Mouse (Mus musculus): Measurements from ENCODE around the gene Sec62. TPM values are rescaled to one million over a fixed set of nuclear protein-coding genes. Genes with fewer than 3 reads are reported as not detected.
A peak's percentile ranks its signal among the peaks of the same experiment; 100 is the strongest.

The Sec62 gene
- polyA plus RNA-seq (2014; fragmentation: Nextera tagmentation; extraction: Ambion mirVana): 60.6 and 75.0 TPM in 2 replicates

GRCm38 (mm10) chr3:30792737-30793402, at the start of gene Sec62:
Gene Sec62, plus strand, starts transcription at chr3:30792875.
- H3K27ac ChIP-seq (ENCODE audit: low read depth, low read length): peak within 1 kb of the TSS; percentile 88
- peak within 1 kb of the TSS; percentile 96 for H3K4me3 ChIP-seq (ENCODE audit: low read depth, low read length)
- H3K4me2 ChIP-seq: peak within 1 kb of the TSS; percentile 81
- ATAC-seq (replicated peaks; ENCODE audit: insufficient number of reproducible peaks, low FRiP score, low TSS enrichment): peak; percentile 96
- no peaks in the 10 kb centered on the region for H3K36me3 ChIP-seq (ENCODE audit: control insufficient read depth, insufficient read depth, low read length)
- H3K9me3 ChIP-seq (replicated peaks; ENCODE audit: control insufficient read depth, low read length): no peaks in the 10 kb centered on the region
- peak within 1 kb of the TSS; percentile 97 for H3K9ac ChIP-seq (ENCODE audit: low read depth, low read length)
- 0 out of 2 replicates have a peak, but pooled peaks cover 2% of the 10 kb centered on the region for H3K4me1 ChIP-seq (ENCODE audit: control insufficient read depth, insufficient read depth, low read length)
- no peaks in the 10 kb centered on the region for H3K27me3 ChIP-seq (ENCODE audit: control insufficient read depth, insufficient read depth, low read length)
- WGBS (ENCODE audit: insufficient replicate concordance): under 1% methylated on average over 61 of the region's 62 CpGs

- no peaks in the 10 kb centered on the region for H3K27me3 ChIP-seq (ENCODE audit: control insufficient read depth, insufficient read depth, low read length)
- no peak overlapping the region for H3K9ac ChIP-seq (ENCODE audit: low read depth, low read length)
- ATAC-seq (replicated peaks; ENCODE audit: insufficient number of reproducible peaks, low FRiP score, low TSS enrichment): no peak
- H3K4me3 ChIP-seq (ENCODE audit: low read depth, low read length): no peak overlapping the region
- H3K27ac ChIP-seq (ENCODE audit: low read depth, low read length): no peak overlapping the region
- H3K4me2 ChIP-seq: no peak overlapping the region
- no peaks in the 10 kb centered on the region for H3K9me3 ChIP-seq (replicated peaks; ENCODE audit: control insufficient read depth, low read length)
- H3K36me3 ChIP-seq (ENCODE audit: control insufficient read depth, insufficient read depth, low read length): no peaks in the 10 kb centered on the region
- H3K4me1 ChIP-seq (ENCODE audit: control insufficient read depth, insufficient read depth, low read length): no peaks in the 10 kb centered on the region
- WGBS (ENCODE audit: insufficient replicate concordance): 80% methylated on average over 7 of the region's 7 CpGs
These were observed 49.8 kb upstream of the Sec62 start for GRCm38 (mm10) chr3:30742891-30743290.

GRCm38 (mm10) chr3:30746006-30746405, 46.7 kb upstream of the Sec62 start, which contains the start of gene Samd7:
Gene Samd7, plus strand, starts transcription at chr3:30746293.
- Histone ChIP-seq H3K9me3 (replicated peaks; ENCODE audit: control insufficient read depth, low read length) (no peaks in the 10 kb centered on the region), H3K36me3 (ENCODE audit: control insufficient read depth, insufficient read depth, low read length) (no peaks in the 10 kb centered on the region), H3K4me2 (no peak within 1 kb of the TSS), H3K9ac (ENCODE audit: low read depth, low read length) (no peak within 1 kb of the TSS), H3K4me3 (ENCODE audit: low read depth, low read length) (no peak within 1 kb of the TSS), H3K27me3 (ENCODE audit: control insufficient read depth, insufficient read depth, low read length) (no peaks in the 10 kb centered on the region), H3K4me1 (ENCODE audit: control insufficient read depth, insufficient read depth, low read length) (no peaks in the 10 kb centered on the region), H3K27ac (ENCODE audit: low read depth, low read length) (no peak within 1 kb of the TSS)
- 77% methylated on average over 7 of the region's 7 CpGs for WGBS (ENCODE audit: insufficient replicate concordance)
- ATAC-seq (replicated peaks; ENCODE audit: insufficient number of reproducible peaks, low FRiP score, low TSS enrichment): no peak

GRCm38 (mm10) chr3:30748316-30748715, 44.4 kb upstream of the Sec62 start:
- Histone ChIP-seq H3K27me3 (ENCODE audit: control insufficient read depth, insufficient read depth, low read length) (no peaks in the 10 kb centered on the region), H3K36me3 (ENCODE audit: control insufficient read depth, insufficient read depth, low read length) (no peaks in the 10 kb centered on the region), H3K4me2 (no peak overlapping the region), H3K27ac (ENCODE audit: low read depth, low read length) (no peak overlapping the region), H3K4me1 (ENCODE audit: control insufficient read depth, insufficient read depth, low read length) (no peaks in the 10 kb centered on the region), H3K9ac (ENCODE audit: low read depth, low read length) (no peak overlapping the region), H3K9me3 (replicated peaks; ENCODE audit: control insufficient read depth, low read length) (no peaks in the 10 kb centered on the region), H3K4me3 (ENCODE audit: low read depth, low read length) (no peak overlapping the region)
- WGBS (ENCODE audit: insufficient replicate concordance): 80% methylated on average over 9 of the region's 9 CpGs
- ATAC-seq (replicated peaks; ENCODE audit: insufficient number of reproducible peaks, low FRiP score, low TSS enrichment): no peak

- Histone ChIP-seq H3K9me3 (replicated peaks; ENCODE audit: control insufficient read depth, low read length) (no peaks in the 10 kb centered on the region), H3K4me1 (ENCODE audit: control insufficient read depth, insufficient read depth, low read length) (no peaks in the 10 kb centered on the region), H3K4me3 (ENCODE audit: low read depth, low read length) (no peak overlapping the region), H3K4me2 (no peak overlapping the region), H3K27me3 (ENCODE audit: control insufficient read depth, insufficient read depth, low read length) (no peaks in the 10 kb centered on the region), H3K9ac (ENCODE audit: low read depth, low read length) (no peak overlapping the region), H3K36me3 (ENCODE audit: control insufficient read depth, insufficient read depth, low read length) (no peaks in the 10 kb centered on the region), H3K27ac (ENCODE audit: low read depth, low read length) (no peak overlapping the region)
- WGBS (ENCODE audit: insufficient replicate concordance): 89% methylated on average over 4 of the region's 4 CpGs
- no peak for ATAC-seq (replicated peaks; ENCODE audit: insufficient number of reproducible peaks, low FRiP score, low TSS enrichment)
These were observed 38.0 kb upstream of the Sec62 start for GRCm38 (mm10) chr3:30754696-30755095.

- 84% methylated on average over 4 of the region's 4 CpGs for WGBS (ENCODE audit: insufficient replicate concordance)
- Histone ChIP-seq H3K4me2 (no peak overlapping the region; the same call in 1 of the 2 replicates), H3K9ac (ENCODE audit: low read depth, low read length) (no peak overlapping the region), H3K4me1 (ENCODE audit: control insufficient read depth, insufficient read depth, low read length) (peaks cover 6% of the 10 kb centered on the region; the same call in 1 of the 2 replicates), H3K4me3 (ENCODE audit: low read depth, low read length) (no peak overlapping the region), H3K27ac (ENCODE audit: low read depth, low read length) (peak overlapping the region; percentile 70; the same call in 1 of the 2 replicates), H3K36me3 (ENCODE audit: control insufficient read depth, insufficient read depth, low read length) (no peaks in the 10 kb centered on the region), H3K27me3 (ENCODE audit: control insufficient read depth, insufficient read depth, low read length) (no peaks in the 10 kb centered on the region), H3K9me3 (replicated peaks; ENCODE audit: control insufficient read depth, low read length) (no peaks in the 10 kb centered on the region)
- no peak for ATAC-seq (replicated peaks; ENCODE audit: insufficient number of reproducible peaks, low FRiP score, low TSS enrichment)
These were observed 27.8 kb upstream of the Sec62 start for GRCm38 (mm10) chr3:30764877-30765276.

GRCm38 (mm10) chr3:30765311-30766027, 27.2 kb upstream of the Sec62 start:
- H3K4me2 ChIP-seq: peak overlapping the region; percentile 42
- H3K4me1 ChIP-seq (ENCODE audit: control insufficient read depth, insufficient read depth, low read length): peaks cover 6% of the 10 kb centered on the region; the same call in 1 of the 2 replicates
- no peaks in the 10 kb centered on the region for H3K36me3 ChIP-seq (ENCODE audit: control insufficient read depth, insufficient read depth, low read length)
- peak overlapping the region; percentile 70; the same call in 1 of the 2 replicates for H3K27ac ChIP-seq (ENCODE audit: low read depth, low read length)
- no peak overlapping the region for H3K4me3 ChIP-seq (ENCODE audit: low read depth, low read length)
- WGBS (ENCODE audit: insufficient replicate concordance): 46% methylated on average over 10 of the region's 10 CpGs
- H3K27me3 ChIP-seq (ENCODE audit: control insufficient read depth, insufficient read depth, low read length): no peaks in the 10 kb centered on the region
- ATAC-seq (replicated peaks; ENCODE audit: insufficient number of reproducible peaks, low FRiP score, low TSS enrichment): peak; percentile 94
- H3K9ac ChIP-seq (ENCODE audit: low read depth, low read length): 0 out of 2 replicates have a peak overlapping the region, but pooled peaks have one; percentile 16
- H3K9me3 ChIP-seq (replicated peaks; ENCODE audit: control insufficient read depth, low read length): no peaks in the 10 kb centered on the region

GRCm38 (mm10) chr3:30766177-30766576, 26.5 kb upstream of the Sec62 start:
- peak; percentile 79 for ATAC-seq (replicated peaks; ENCODE audit: insufficient number of reproducible peaks, low FRiP score, low TSS enrichment)
- WGBS (ENCODE audit: insufficient replicate concordance): 49% methylated on average over 7 of the region's 7 CpGs
- Histone ChIP-seq H3K27me3 (ENCODE audit: control insufficient read depth, insufficient read depth, low read length) (no peaks in the 10 kb centered on the region), H3K4me3 (ENCODE audit: low read depth, low read length) (no peak overlapping the region), H3K9me3 (replicated peaks; ENCODE audit: control insufficient read depth, low read length) (no peaks in the 10 kb centered on the region), H3K4me1 (ENCODE audit: control insufficient read depth, insufficient read depth, low read length) (peaks cover 6% of the 10 kb centered on the region; the same call in 1 of the 2 replicates), H3K27ac (ENCODE audit: low read depth, low read length) (peak overlapping the region; percentile 57; the same call in 1 of the 2 replicates), H3K4me2 (peak overlapping the region; percentile 42), H3K36me3 (ENCODE audit: control insufficient read depth, insufficient read depth, low read length) (no peaks in the 10 kb centered on the region), H3K9ac (ENCODE audit: low read depth, low read length) (no peak overlapping the region)

Measured in heart, embryonic 11.5 days (tissue).